Mouse (Mus musculus) midbrain, embryonic 13.5 days (tissue): ENCODE results near the gene Igsf9. TPM values are rescaled to one million over a fixed set of nuclear protein-coding genes. Genes with fewer than 3 reads are reported as not detected.

Experiments used
- ATAC-seq: fragments of 200-750 bp; cut with Nextera tagmentation; 2 replicates; pipeline ENCODE4 v1.8.0; 2017; ENCODE audit warnings: mild to moderate bottlenecking, moderate TSS enrichment, moderate library complexity
- H3K27ac ChIP-seq: fragments of 300-500 bp; sonication (generic); 2 replicates; pipeline ENCODE4 v1.5.1; 2015; ENCODE audit warnings: inconsistent platforms, mild to moderate bottlenecking, moderate library complexity
- H3K27me3 ChIP-seq: fragments of 300-500 bp; sonication (generic); 2 replicates; pipeline ENCODE4 v1.6.1; 2015; ENCODE audit warnings: mild to moderate bottlenecking, inconsistent platforms
- H3K36me3 ChIP-seq: fragments of 300-500 bp; sonication (generic); 2 replicates; pipeline ENCODE4 v1.6.1; 2015; ENCODE audit warnings: mild to moderate bottlenecking, inconsistent platforms
- H3K4me1 ChIP-seq: fragments of 300-500 bp; sonication (generic); replicated peaks from 2 replicates; pipeline ENCODE4 v1.6.1; 2015; ENCODE audit warnings: inconsistent platforms
- H3K4me2 ChIP-seq: fragments of 300-500 bp; sonication (generic); replicated peaks from 2 replicates; pipeline ENCODE4 v1.6.1; 2015; ENCODE audit warnings: moderate library complexity, mild to moderate bottlenecking, inconsistent platforms
- H3K4me3 ChIP-seq: fragments of 300-500 bp; sonication (generic); replicated peaks from 2 replicates; pipeline ENCODE4 v1.5.1; 2015; ENCODE audit warnings: mild to moderate bottlenecking, inconsistent platforms
- H3K9ac ChIP-seq: fragments of 300-500 bp; sonication (generic); replicated peaks from 2 replicates; pipeline ENCODE4 v1.6.1; 2015; ENCODE audit warnings: mild to moderate bottlenecking, inconsistent platforms
- H3K9me3 ChIP-seq: fragments of 300-500 bp; sonication (generic); 2 replicates; pipeline ENCODE4 v1.6.1; 2016; ENCODE audit warnings: mild to moderate bottlenecking, inconsistent platforms
- WGBS: fragments of 180-500 bp; shearing (Covaris S2); methylation state at CpG from one replicate; pipeline ENCODE4 v1.1.7; 2015; 5-methylcytosine and 5-hydroxymethylcytosine counted together
- polyA plus RNA-seq: library from polyadenylated mRNA; unstranded; fragments of >200 nt; fragmentation: Nextera tagmentation; extraction: Ambion mirVana; gene quantifications from 2 replicates; pipeline ENCODE4 v1.2.1, GENCODE M21; 2015

The Igsf9 gene
- polyA plus RNA-seq, 1 experiment from 2014 or later, result 94.9 TPM

- Histone ChIP-seq H3K4me2 (no peak overlapping the region), H3K36me3 (no peaks in the 10 kb centered on the region), H3K4me3 (no peak overlapping the region), H3K9me3 (no peaks in the 10 kb centered on the region), H3K9ac (no peak overlapping the region), H3K27ac (no peak overlapping the region), H3K4me1 (no peaks in the 10 kb centered on the region), H3K27me3 (no peaks in the 10 kb centered on the region)
- WGBS, result 93% methylated on average over 2 of the region's 2 CpGs
- no peak for ATAC-seq
Observed at GRCm38 (mm10) chr1:172452911-172453310, 28.7 kb upstream of the Igsf9 start.

DNA sequence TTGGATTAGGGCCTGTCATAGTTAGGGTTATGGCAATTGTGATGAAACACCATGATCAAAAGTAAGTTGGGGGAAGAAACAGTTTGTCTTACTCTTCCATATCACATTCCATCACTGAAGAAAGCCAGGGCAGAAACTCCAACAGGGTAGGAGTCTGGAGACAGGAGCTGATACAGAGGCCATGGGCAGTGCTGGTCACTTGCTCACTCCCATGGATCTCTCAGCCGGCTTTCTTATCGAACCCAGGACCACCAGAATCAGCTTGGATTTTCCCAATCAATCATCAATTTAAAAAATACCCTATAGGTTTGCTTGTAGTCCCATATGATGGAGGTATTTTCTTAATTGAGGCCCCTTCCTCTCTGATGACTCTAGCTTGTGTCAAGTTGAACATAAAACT, 27.8 kb upstream of the Igsf9 start:
- no peaks in the 10 kb centered on the region for H3K4me1 ChIP-seq
- H3K36me3 ChIP-seq, result no peaks in the 10 kb centered on the region
- H3K9ac ChIP-seq, result no peak overlapping the region
- H3K9me3 ChIP-seq, result no peaks in the 10 kb centered on the region
- H3K27me3 ChIP-seq, result no peaks in the 10 kb centered on the region
- no peak for ATAC-seq
- H3K4me3 ChIP-seq, result no peak overlapping the region
- WGBS, result 84% methylated on average over 2 of the region's 2 CpGs
- H3K27ac ChIP-seq, result no peak overlapping the region
- no peak overlapping the region for H3K4me2 ChIP-seq

DNA sequence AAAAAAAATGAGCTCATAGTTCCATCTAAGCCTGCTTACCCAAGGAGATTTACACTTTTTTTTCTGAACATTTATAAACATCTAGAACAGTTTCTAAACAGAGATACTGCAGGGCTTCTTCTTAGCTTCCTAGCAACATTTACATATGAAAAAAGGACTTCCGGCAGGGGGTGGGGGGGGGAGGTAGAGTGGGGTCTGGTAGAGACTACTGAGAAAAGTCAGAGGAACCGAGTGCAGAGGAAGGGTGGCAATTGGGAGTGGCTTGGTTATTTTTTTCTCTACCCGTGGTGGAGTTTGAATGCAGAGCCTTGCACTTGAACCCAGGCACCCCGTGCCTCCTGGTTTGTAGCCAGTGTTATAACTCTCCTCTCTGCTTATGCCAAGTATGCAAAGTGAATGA, 26.2 kb upstream of the Igsf9 start:
- Histone ChIP-seq H3K9ac (no peak overlapping the region), H3K9me3 (no peaks in the 10 kb centered on the region), H3K4me1 (no peaks in the 10 kb centered on the region), H3K27ac (no peak overlapping the region), H3K4me3 (no peak overlapping the region), H3K36me3 (no peaks in the 10 kb centered on the region), H3K4me2 (no peak overlapping the region), H3K27me3 (no peaks in the 10 kb centered on the region)
- 13% methylated on average over 4 of the region's 4 CpGs for WGBS
- no peak for ATAC-seq

DNA sequence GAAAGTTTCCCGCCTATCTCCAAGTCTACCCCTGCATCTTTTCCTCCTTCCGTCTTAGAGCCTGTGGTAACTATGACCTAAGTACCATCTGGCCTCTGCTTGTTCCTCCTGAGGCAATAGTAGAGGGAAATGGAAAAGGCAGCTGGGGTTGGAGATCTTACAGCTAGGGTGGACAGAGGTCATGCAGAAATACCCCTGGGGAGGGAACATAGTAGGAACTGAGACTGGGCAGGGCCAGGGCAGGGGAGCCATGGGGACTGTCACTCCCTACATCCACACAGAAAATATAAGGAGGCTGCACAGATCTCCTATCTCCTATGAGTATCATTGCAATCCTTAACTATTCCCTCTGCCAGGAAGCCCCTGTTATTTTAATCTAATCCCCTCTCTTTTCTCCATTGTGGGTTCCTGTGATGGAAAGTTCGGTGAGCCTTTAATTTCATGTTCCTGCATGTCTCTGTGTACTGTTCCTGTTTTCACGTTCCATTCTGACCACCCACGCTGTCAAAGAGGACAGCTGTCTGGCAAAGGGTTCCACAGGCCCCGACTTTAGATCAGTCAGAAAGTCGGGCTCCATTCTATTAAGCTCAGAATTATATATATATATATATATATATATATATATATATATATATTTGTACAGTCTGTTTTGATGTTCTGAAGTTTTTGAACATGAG, 25.4 kb upstream of the Igsf9 start:
- no peaks in the 10 kb centered on the region for H3K27me3 ChIP-seq
- H3K4me1 ChIP-seq, result no peaks in the 10 kb centered on the region
- no peak overlapping the region for H3K27ac ChIP-seq
- no peak overlapping the region for H3K9ac ChIP-seq
- H3K36me3 ChIP-seq, result no peaks in the 10 kb centered on the region
- no peak for ATAC-seq
- H3K9me3 ChIP-seq, result no peaks in the 10 kb centered on the region
- no peak overlapping the region for H3K4me2 ChIP-seq
- WGBS, result 74% methylated on average over 7 of the region's 7 CpGs
- no peak overlapping the region for H3K4me3 ChIP-seq

DNA sequence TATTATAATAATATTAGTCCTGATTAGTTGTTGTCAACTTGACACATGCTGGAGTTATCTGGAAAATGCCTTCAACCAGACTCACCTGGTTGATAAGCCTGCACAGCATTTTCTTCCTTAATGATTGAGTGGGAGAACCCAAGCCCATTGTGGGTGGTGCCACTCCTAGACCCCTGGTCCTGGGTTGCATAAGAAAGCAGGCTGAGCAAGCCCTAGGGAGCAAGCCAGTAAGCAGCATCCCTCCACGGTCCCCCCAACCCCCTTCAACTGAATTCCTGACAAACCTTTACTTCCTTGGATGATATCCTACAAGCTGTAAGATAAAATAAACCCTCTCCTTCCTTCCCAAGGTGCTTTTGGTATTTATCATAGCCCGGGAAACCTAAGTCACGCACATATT, 24.4 kb upstream of the Igsf9 start:
- ATAC-seq, result no peak
- no peaks in the 10 kb centered on the region for H3K9me3 ChIP-seq

DNA sequence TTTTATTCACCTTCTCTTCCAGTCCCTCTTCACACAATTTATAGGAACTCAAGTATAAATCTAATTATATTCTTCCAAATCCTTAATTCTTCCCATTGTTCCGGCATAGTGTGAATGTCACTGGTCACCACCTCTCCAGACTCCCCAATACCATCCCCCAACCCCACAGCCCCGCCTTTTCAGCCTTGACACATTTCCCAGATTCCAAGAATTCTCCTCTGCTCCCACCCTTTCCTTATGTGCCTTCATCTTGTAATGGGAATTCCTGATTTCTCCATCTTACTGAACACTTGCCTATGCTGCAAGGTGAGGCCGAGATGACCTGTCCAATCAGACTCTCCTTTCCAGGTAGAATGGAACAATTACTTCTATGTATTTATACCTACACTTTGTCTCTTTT, 23.5 kb upstream of the Igsf9 start:
- no peak for ATAC-seq
- Histone ChIP-seq H3K4me1 (no peaks in the 10 kb centered on the region), H3K4me2 (no peak overlapping the region), H3K36me3 (no peaks in the 10 kb centered on the region), H3K27me3 (no peaks in the 10 kb centered on the region), H3K4me3 (no peak overlapping the region), H3K27ac (no peak overlapping the region), H3K9me3 (no peaks in the 10 kb centered on the region), H3K9ac (no peak overlapping the region)
- WGBS, result 92% methylated on average over 3 of the region's 3 CpGs

More for the DNA sequence above, 24.4 kb upstream of the Igsf9 start:
- Histone ChIP-seq H3K27me3 (no peaks in the 10 kb centered on the region), H3K9ac (no peak overlapping the region), H3K27ac (no peak overlapping the region), H3K4me1 (no peaks in the 10 kb centered on the region), H3K36me3 (no peaks in the 10 kb centered on the region), H3K4me3 (no peak overlapping the region), H3K4me2 (no peak overlapping the region)
- WGBS, result 90% methylated on average over 3 of the region's 3 CpGs

DNA sequence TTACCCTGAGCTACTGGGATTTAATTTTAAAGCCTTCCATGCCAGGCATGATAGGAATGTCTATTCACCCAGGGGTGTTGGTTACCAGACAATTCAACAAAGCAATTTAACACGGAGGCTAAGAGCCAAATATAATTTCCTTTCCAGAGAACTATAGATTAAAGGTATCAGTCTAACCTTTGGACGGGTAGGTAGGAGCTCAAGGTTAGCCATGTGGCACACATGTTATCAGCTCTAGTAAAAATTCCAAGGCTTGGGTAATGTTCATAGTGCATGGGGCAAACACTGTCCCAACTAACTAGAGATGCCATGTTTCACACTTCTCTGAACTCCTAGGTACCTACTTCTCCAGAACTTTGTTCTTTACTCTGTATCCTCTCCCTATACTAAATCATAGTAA, 20.0 kb upstream of the Igsf9 start:
- H3K27ac ChIP-seq, result no peak overlapping the region
- no peak overlapping the region for H3K4me3 ChIP-seq
- no peaks in the 10 kb centered on the region for H3K27me3 ChIP-seq
- H3K9me3 ChIP-seq, result no peaks in the 10 kb centered on the region
- H3K4me1 ChIP-seq, result no peaks in the 10 kb centered on the region
- H3K36me3 ChIP-seq, result no peaks in the 10 kb centered on the region
- no peak for ATAC-seq
- WGBS, result 78% methylated on average over 2 of the region's 2 CpGs
- no peak overlapping the region for H3K9ac ChIP-seq
- no peak overlapping the region for H3K4me2 ChIP-seq

GRCm38 (mm10) chr1:172462534-172462933, 19.1 kb upstream of the Igsf9 start:
- Histone ChIP-seq H3K36me3 (no peaks in the 10 kb centered on the region), H3K27me3 (no peaks in the 10 kb centered on the region), H3K4me3 (no peak overlapping the region), H3K4me1 (no peaks in the 10 kb centered on the region), H3K9ac (no peak overlapping the region), H3K4me2 (no peak overlapping the region), H3K27ac (no peak overlapping the region), H3K9me3 (no peaks in the 10 kb centered on the region)
- ATAC-seq, result no peak
- 87% methylated on average over 3 of the region's 3 CpGs for WGBS

DNA sequence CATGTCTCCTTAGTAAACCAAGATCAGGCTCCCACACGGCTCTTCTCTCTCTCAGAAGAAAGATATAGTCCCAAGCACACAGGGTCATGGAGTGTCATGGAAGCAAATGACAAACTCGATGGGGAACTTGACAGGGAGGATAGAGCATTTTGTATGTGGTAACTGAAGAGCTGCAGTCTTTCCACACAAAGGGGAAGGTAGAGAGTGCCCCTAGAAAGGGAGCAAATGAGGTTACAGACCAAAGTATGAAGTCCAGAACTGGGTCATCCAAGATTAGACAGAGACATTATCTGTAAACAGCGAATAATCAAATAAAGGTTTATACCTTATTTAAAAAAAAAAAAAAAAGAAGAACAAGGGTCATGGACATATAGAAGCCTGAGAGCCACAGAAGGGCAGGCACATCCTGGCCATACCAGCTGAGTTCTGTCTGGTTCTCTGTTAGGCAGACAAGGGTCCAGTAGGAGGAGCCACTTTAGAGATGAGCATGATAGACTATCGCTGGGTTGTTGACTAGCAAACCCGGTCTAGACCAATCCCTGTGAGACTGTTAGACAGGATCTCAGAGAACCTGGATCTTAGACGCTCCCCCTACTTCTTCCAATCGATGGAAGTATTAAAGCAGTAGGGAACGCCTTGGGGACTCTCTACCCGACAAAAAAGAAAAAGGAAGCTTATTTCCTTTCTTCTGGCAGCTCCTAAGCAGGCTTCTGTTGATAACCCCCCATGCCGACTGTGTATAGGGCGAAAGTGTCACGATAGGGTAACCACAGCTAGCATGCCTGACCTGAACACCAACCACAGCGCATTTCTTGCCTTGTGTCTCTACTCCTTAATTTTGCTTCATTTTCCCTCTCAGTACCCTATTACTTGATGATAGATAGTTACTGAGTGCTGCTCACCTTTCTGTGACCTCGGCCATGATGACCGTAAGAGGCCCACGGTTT, 17.9 kb upstream of the Igsf9 start:
- no peak overlapping the region for H3K9ac ChIP-seq
- no peak for ATAC-seq
- no peaks in the 10 kb centered on the region for H3K4me1 ChIP-seq
- no peaks in the 10 kb centered on the region for H3K27me3 ChIP-seq
- WGBS, result 89% methylated on average over 16 of the region's 16 CpGs
- no peaks in the 10 kb centered on the region for H3K9me3 ChIP-seq
- no peak overlapping the region for H3K27ac ChIP-seq
- no peak overlapping the region for H3K4me3 ChIP-seq
- no peak overlapping the region for H3K4me2 ChIP-seq
- no peaks in the 10 kb centered on the region for H3K36me3 ChIP-seq

- Histone ChIP-seq H3K9me3 (no peaks in the 10 kb centered on the region), H3K36me3 (no peaks in the 10 kb centered on the region), H3K4me2 (no peak overlapping the region), H3K27me3 (no peaks in the 10 kb centered on the region), H3K4me1 (no peaks in the 10 kb centered on the region), H3K4me3 (no peak overlapping the region), H3K27ac (no peak overlapping the region), H3K9ac (no peak overlapping the region)
- WGBS, result 69% methylated on average over 11 of the region's 11 CpGs
- no peak for ATAC-seq
Observed at GRCm38 (mm10) chr1:172468301-172468877, 13.2 kb upstream of the Igsf9 start.

- no peak overlapping the region for H3K4me2 ChIP-seq
- ATAC-seq, result no peak
- no peaks in the 10 kb centered on the region for H3K27me3 ChIP-seq
- WGBS, result 92% methylated on average over 5 of the region's 5 CpGs
- no peak overlapping the region for H3K9ac ChIP-seq
- no peaks in the 10 kb centered on the region for H3K36me3 ChIP-seq
- H3K9me3 ChIP-seq, result no peaks in the 10 kb centered on the region
- no peak overlapping the region for H3K4me3 ChIP-seq
- no peak overlapping the region for H3K27ac ChIP-seq
- H3K4me1 ChIP-seq, result no peaks in the 10 kb centered on the region
Observed at GRCm38 (mm10) chr1:172469373-172469772, 12.2 kb upstream of the Igsf9 start.

DNA sequence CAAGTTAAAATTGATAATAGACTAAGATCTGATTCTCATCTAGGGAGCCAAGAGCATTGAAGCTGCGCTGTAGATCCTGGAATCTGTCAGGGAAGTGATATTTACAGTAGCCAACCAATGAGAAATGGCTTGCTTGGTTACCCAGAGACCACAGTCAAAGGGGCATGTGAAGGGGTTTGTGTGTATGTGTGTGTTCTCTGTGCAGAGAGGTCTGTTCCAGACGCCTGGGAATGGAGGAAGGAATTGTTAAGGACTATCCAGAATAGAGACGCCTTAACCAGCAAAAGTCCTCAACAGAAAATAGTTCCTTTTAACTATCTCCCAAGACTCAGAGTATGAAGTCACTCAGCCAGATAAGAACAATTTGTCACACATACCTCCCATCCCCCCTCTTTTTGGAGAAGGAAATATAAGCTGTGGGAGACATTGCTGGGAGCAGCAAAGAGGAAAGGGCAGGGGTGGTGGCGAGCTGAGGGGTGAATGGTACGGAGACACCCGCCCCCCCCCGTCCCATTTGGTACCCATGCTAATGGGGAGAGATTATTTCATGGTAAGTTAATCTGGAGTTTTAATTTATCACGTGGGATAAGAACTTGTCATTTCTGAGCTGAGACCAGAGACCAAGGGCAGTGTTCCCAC, 11.7 kb upstream of the Igsf9 start:
- H3K4me3 ChIP-seq, result no peak overlapping the region
- H3K9ac ChIP-seq, result no peak overlapping the region
- H3K27me3 ChIP-seq, result no peaks in the 10 kb centered on the region
- WGBS, result 73% methylated on average over 8 of the region's 8 CpGs
- no peaks in the 10 kb centered on the region for H3K4me1 ChIP-seq
- ATAC-seq, result no peak
- H3K4me2 ChIP-seq, result no peak overlapping the region
- H3K9me3 ChIP-seq, result no peaks in the 10 kb centered on the region
- H3K27ac ChIP-seq, result no peak overlapping the region
- H3K36me3 ChIP-seq, result no peaks in the 10 kb centered on the region
